Mouse (Mus musculus) cortical plate, adult 2 months (tissue): ENCODE data around the gene Ptges.

ENCODE experiments used
- CTCF ChIP-seq: fragments of 200-500 bp; IDR thresholded peaks from 2 replicates; pipeline ENCODE4 v1.5.1; 2011; ENCODE audit warnings: mild to moderate bottlenecking, control low read depth, low read length; ENCODE audit not compliant: insufficient read depth; ENCODE audit errors: extremely low read depth
- POLR2A ChIP-seq: fragments of 200-500 bp; IDR thresholded peaks from 2 replicates; pipeline ENCODE4 v1.6.1; 2011; ENCODE audit warnings: mild to moderate bottlenecking, low read length, control low read depth; ENCODE audit not compliant: insufficient read depth; ENCODE audit errors: extremely low read depth

- TF ChIP-seq CTCF (no peak), POLR2A (no peak)
These were observed 57.0 kb downstream of the Ptges start for GRCm38 (mm10) chr2:30872669-30873068.
